Mouse (Mus musculus): ENCODE data around the gene Ccdc186.
"Not testable (repeated sequence)": the region's sequence is repeated elsewhere in the genome, so short reads cannot be mapped to it uniquely, and the experiment has no call there.

The Ccdc186 gene

GRCm38 (mm10) chr19:56761096-56761495, 60.9 kb downstream of the Ccdc186 start:
- in situ Hi-C loops (cut with MboI; ENCODE audit: unreplicated experiment in 2 of 2) = no loop called here

DNA sequence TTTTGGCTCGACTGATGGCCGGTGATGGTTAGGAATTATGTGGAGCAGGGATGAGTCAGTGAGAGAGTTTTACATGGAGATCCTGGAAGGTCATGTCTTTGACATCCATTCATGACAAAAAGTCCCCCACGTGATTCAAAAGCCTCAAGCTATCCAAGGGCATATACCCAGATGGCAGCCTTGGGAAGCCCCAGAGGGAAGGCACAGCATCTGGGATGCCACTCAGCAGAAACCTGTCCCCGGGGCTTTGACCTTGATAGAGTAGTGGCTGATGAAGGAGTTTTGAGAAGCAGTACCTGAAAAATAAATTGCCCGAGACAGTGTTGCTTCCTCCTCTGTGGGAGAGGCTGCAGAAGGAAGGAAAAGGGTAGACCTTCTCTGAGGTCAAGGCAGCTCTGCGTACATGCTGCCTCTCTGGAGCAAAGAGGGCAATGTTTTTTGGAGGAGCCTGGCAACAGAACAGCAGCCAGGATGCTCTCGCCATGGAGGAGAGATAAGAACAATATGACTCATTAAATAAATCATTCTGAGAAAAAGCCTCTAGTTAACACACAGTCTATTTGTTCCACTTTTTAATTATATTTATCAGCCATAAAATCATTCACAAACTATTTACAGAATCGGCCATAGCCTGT, 61.6 kb downstream of the Ccdc186 start:
- in situ Hi-C loops (cut with MboI; ENCODE audit: unreplicated experiment in 2 of 2) = no loop called here

- in situ Hi-C loops (cut with MboI; ENCODE audit: unreplicated experiment in 2 of 2) = no loop called here
These were observed 62.2 kb downstream of the Ccdc186 start for GRCm38 (mm10) chr19:56759740-56760139.

DNA sequence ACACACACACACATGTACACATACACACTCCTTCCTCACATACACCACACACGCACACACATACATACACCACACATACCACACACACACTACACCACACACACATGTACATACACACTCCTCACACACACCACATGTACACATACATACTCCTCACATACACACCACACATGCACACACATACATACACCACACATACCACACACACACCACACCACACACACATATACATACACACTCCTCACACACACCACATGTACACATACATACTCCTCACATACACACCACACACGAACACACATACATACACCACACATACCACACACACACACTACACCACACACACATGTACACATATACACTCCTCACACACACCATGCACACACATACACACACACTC, 63.7 kb downstream of the Ccdc186 start:
- in situ Hi-C loops (cut with MboI; ENCODE audit: unreplicated experiment in 2 of 2) = no loop called here

DNA sequence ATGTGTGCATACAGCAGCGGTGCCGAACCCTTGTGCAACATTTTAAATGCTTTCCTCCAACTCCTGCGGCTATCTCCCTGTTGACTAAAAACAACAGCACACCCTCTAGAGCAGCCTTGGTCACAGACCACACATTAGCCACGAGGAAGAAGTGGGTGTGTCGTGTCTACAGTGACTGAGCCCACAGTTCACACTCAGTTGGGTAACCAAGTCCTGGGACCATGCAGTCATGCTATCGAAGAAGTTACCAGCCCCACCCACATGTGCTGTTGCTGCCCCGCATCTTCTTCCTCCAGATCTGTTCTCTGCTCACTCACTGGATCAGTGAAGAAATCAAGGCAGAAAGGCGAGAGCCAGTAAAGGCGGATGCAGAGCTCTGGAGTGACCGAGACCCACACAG, 65.6 kb downstream of the Ccdc186 start:
- in situ Hi-C loops (cut with MboI; ENCODE audit: unreplicated experiment in 2 of 2) = no loop called here

GRCm38 (mm10) chr19:56754456-56754855, 67.5 kb downstream of the Ccdc186 start:
- in situ Hi-C loops (cut with MboI; ENCODE audit: unreplicated experiment in 2 of 2) = not testable (repeated sequence)

DNA sequence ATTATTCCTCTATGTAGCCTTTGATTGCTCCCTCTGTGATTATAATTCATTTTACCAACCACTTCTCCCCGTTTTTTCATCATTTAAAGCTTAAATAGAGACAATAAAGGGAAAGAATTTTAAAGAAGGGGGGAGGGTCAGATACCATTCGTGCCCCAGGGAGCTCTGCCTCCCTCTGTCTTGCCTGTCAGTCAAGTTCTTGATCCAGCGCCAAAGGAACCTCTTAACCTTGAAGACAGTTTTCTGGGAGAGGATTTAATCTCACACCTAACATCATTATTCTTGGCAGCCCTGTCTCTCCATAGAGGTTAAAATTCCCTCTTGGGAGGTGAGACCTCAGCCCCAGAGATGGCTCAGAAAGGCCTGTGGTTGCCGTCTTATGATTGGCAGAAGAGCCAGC, 71.3 kb downstream of the Ccdc186 start:
- in situ Hi-C loops (cut with MboI; ENCODE audit: unreplicated experiment in 2 of 2) = no loop called here

DNA sequence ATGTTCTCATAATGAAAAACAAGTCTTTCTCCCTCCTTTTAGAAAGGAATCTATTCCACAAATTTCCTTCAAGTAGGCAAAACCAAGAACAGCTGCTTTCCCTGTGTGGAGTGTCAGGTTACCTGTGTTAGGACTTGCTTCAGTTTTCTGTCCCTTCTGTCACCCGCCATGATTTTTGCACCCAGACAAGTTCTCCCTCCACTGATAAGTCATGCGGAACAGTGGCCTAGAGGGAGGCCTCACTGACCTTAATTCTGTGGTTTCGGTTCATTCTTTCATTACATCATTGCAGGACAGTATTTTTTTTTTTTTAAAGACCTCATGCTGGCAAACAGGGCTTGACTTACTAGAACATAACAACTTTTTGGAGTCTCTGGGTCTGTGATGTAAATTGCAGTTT, 72.6 kb downstream of the Ccdc186 start:
- in situ Hi-C loops (cut with MboI; ENCODE audit: unreplicated experiment in 2 of 2) = no loop called here

- in situ Hi-C loops (cut with MboI; ENCODE audit: unreplicated experiment in 2 of 2) = no loop called here
These were observed 74.1 kb downstream of the Ccdc186 start for GRCm38 (mm10) chr19:56747878-56748277.

DNA sequence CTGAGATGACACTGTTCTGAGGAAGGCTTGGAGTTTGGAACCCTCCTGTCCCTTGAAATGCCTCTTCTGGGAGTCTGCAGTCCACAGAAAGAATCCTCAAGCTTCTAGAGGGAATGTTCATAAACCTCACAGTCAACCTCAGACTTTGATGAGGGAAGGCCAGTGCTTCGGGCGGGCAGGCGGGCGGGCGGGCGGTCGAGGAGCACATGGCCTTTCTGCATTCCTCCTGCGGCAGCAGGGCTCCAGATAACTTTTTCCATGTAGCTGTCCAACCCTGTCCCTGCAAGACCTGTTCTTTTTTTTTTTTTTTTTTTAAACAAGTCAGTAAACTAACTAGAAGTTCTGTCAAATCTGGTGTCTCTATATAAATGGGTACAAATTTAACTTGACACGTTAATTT, 75.4 kb downstream of the Ccdc186 start:
- in situ Hi-C loops (cut with MboI; ENCODE audit: unreplicated experiment in 2 of 2) = no loop called here

GRCm38 (mm10) chr19:56745528-56745927, 76.5 kb downstream of the Ccdc186 start:
- in situ Hi-C loops (cut with MboI; ENCODE audit: unreplicated experiment in 2 of 2) = no loop called here

DNA sequence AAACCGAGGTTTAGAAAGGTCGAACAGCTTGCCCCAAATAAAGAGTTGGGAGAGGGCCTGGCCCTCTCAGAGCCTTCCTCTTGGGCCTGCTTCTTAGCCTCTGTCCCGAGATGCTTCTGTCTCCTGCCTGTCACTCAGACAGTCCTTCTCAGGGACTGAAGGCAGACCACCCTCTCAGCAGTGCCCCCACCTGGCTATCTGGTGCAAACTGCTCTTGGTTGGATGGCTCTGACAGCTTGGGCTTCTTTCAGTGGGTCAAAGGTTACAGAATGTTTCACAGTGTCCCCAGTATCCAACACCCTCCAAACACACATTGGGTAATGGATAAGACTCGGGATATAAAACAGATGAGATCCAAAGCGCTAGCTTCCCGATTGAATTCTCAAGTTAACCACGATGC, 76.9 kb downstream of the Ccdc186 start:
- in situ Hi-C loops (cut with MboI; ENCODE audit: unreplicated experiment in 2 of 2) = no loop called here
